Mouse (Mus musculus): ENCODE measurements around the gene Zeb2. TPM values are rescaled to one million over a fixed set of nuclear protein-coding genes. Genes with fewer than 3 reads are reported as not detected.
"Not testable (repeated sequence)": the region's sequence is repeated elsewhere in the genome, so short reads cannot be mapped to it uniquely, and the experiment has no call there.

Zeb2 gene
- total RNA-seq, 2 experiments from 2014 or later, result 150 to 168 TPM

DNA sequence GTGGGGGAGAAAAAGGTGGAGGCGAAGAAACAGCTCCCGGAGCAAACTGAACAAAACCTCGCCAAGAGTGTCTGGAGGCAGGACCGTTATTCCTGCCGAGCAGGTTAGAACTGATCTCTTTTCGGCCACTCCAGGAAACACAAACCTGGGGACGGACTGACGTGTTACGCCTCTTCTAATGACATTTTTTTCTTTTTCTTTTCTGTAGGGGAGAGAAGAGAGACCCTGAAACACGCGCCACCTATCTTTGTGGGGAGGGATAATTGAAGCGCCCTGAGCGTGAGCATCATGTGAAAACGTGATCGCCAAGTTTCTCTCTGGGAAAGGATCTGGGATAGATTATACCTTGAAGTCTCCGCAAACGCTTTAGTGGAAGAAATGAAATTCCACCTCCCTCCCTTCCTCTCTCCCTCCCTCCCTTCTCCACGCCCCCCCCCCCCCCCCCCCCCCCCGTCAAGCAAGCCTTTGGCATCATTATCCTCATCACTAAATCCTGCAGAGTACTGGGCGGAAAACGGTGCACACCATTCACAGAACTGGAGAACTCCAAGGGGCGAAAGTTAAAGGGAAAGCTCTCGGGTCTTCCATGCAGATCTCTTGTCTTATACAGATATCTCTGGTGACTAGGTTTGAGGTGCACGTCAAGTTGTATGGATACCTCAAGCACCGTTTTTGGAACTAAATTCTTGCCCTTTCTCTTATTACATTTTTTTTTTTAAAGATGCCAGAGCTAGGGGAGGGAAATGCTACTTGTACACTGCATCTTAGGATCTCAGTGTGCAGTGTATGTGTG lies 4.1 kb downstream of the Zeb2 start:
- peak; percentile 38 to 46 for DNase-seq (ENCODE audit: low spot score in 2 of 2)

DNA sequence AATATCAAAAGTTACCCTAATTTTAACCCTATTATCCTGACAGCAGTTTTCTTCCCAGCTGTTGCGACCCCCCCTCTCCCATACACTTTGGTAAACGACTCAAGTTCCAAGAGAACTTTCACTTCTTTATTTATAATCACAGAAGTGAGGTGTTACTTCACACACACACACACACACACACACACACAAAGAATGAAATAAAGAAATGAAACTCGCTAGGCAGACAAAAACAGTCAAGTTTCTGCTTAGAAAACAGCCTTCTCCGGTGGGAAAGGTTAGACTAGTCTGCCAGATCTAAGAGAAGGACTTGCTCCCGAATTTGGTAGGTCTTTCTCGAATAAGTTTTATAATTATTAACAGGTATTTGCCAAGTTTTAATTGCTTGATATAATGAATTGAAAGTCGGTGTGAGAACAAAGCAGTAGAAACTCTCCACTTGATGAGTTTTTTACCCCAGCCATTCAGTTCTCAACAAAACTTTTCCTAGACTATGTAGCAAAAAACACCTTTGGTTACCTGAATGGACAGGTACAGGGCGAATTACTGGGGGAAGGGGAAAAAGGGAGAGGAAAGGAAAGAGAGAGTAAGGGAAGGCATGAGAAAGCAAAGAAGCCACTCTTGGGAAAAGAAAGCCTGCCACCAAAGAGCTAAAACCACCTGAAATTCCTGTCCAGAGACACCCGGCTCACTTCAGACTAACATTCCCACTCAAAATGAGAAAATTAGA lies 5.0 kb downstream of the Zeb2 start:
- peak in 1 of 2 experiments; percentile 12 for DNase-seq (ENCODE audit: low spot score in 2 of 2)

- not testable (repeated sequence) for DNase-seq (ENCODE audit: low spot score in 2 of 2)
Observed at GRCm38 (mm10) chr2:45111571-45111970, 5.6 kb downstream of the Zeb2 start.

GRCm38 (mm10) chr2:45110757-45111411 lies 6.3 kb downstream of the Zeb2 start:
- DNase-seq (ENCODE audit: low spot score in 2 of 2), result peak; percentile 46 to 51

DNA sequence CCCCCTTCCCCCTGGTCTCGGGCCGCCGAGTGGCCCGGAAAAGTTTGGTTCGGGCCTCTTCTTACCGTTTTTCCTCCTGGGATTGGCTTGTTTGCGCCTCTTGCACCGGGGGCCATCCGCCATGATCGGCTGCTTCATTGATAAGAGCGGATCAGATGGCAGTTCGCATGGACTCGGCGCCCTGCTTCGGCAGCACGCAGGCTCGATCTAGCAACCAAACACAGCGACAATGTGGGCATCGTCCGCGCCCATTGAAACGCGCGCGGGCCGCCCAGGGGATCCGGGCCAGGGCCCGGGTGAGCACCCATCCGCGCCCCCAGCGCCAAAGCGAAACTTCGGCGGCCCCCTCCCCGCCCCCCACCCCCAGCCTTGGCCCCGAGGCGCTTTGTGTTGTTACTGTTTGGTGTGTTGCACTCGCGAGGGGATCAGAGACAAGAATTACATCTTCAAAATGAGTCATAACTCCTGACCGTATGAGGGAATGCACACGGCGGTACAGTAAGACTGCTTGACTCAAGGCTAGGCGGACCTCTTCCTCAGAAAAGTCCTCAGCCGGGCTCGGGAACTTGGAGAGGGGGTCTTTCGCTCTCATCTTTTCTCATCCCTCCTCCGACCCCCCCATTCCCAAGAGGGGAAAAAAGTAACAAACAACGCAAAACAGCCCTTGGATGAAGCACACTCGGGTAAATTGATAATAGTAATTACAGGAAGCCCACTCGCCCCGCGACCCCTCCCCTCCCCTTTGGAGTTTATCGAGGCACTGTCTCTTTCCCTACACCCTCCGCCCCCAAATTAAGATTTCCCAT lies 7.0 kb downstream of the Zeb2 start:
- DNase-seq (ENCODE audit: low spot score in 2 of 2), result peak; percentile 58 to 71

GRCm38 (mm10) chr2:45109161-45109950 lies 7.8 kb downstream of the Zeb2 start:
- peak; percentile 52 to 56 for DNase-seq (ENCODE audit: low spot score in 2 of 2)

- DNase-seq (ENCODE audit: low spot score in 2 of 2), result peak; percentile 52 to 58
Observed at GRCm38 (mm10) chr2:45108521-45109091, 8.6 kb downstream of the Zeb2 start.

- DNase-seq (ENCODE audit: low spot score in 2 of 2), result peak in 1 of 2 experiments; percentile 41
Observed at GRCm38 (mm10) chr2:45107555-45107954, 9.6 kb downstream of the Zeb2 start.

GRCm38 (mm10) chr2:45105922-45106851 lies 11.0 kb downstream of the Zeb2 start:
- no peak for DNase-seq (ENCODE audit: low spot score in 2 of 2)

DNA sequence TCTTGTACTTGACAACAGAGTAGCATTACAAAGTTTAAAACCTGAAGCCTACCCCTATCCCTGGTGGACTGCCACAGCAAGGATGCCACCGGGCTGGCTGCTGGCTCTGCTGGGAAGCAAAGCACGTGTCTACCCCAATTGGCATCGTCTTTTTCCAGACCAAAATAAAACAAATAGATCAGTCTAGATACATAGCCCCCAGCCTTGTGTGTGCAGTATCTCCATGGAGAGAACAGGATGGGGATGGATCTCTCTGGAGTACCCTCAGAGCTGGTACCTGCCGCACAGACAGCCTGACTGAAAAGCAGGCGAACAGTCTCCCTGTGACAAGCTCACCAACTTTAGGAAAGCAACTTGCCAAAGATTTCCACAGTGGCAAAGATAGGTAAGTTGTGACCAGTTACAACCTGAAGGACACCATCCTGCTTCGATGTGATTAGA lies 11.9 kb downstream of the Zeb2 start:
- no peak for DNase-seq (ENCODE audit: low spot score in 2 of 2)

DNA sequence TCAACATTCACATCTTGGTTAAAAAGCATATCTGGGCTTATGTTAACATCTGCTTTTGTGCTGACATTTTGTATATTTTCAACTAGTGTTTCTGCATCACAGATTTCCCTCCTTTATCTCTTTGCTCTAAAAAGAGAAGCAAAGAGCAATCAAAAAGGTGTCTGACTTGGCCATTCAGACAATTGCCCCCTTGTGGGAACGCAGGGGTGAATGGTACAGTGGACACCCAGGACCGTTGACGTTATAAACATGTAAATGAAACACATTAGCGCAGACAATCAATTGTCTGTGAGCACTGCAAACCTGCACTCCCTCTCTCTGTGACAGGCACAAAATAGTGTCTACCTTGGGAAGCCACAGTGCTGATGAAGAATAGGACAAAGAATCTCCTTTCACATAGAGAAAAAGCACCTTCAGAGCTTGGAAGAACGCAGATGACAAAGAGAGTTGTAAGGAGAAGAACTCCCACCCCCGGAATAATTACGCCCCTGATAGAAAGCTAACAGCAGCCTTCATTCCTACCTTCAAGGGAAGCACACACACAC lies 12.6 kb downstream of the Zeb2 start:
- DNase-seq (ENCODE audit: low spot score in 2 of 2), result no peak

GRCm38 (mm10) chr2:45104066-45104465 lies 13.1 kb downstream of the Zeb2 start:
- no peak for DNase-seq (ENCODE audit: low spot score in 2 of 2)

DNA sequence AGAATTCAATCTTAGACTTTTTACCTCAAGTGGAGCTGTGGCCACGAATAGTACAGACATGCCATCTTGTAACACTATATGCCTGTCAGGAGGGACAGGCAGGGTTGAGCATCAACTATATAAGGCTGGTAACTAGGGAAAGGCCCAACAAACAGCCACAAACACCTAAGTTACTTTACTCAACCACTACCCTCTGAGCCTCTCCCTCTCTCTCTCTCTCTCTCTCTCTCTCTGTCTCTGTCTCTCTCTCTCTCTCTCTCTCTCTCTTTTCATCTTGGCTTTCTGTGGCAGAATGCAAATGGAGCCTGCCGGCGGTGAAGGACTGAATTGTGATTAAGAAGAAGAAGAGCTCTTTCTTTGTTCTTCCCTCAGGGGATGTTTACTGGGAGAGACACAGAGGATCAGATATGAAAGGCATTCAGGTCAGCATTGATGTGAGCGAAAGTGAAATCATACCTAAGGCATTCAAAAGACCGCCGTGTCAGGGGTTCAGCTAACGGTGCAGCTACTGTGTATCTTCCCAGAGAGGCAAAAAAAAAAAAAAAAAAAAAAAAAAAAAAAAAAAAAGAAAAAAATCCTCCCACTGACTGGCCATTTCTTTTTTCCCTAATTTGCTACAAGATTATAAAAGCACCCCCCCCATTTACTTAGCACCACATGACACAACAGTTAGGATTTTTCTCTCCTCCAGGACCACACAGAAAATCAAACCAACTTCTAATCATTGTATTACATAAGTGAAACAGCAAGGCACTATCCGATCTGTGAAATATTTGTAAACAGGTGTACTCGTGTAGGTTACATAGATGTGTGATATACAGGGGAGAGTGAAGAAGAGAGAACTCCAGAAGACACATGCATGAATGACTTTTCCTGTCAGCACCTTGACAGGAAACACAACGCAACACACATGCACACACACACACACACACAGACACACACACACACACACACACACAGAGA lies 13.9 kb downstream of the Zeb2 start:
- DNase-seq (ENCODE audit: low spot score in 2 of 2), result no peak

- no peak for DNase-seq (ENCODE audit: low spot score in 2 of 2)
Observed at GRCm38 (mm10) chr2:45102191-45102638, 15.0 kb downstream of the Zeb2 start.

GRCm38 (mm10) chr2:45101586-45101985 lies 15.6 kb downstream of the Zeb2 start:
- no peak for DNase-seq (ENCODE audit: low spot score in 2 of 2)

DNA sequence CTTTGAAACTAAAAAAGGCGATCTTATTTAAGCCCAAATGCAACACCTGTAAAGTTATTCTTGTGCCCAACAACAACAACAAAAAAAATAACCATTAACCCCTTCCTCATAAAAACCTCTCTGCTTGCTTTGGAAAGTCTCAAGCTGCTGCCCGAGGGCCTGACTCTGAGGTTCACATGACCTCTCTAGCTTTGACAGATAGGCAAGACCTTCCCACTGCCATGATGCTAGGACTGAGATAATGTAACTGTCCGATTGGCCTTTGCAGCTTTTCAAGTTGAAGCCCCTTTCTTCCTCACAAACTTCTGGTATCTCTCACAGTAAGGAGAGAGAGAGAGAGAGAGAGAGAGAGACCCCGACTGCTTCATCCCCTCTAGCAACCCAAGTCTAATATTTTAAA lies 16.2 kb downstream of the Zeb2 start:
- no peak for DNase-seq (ENCODE audit: low spot score in 2 of 2)

GRCm38 (mm10) chr2:45100628-45101027 lies 16.6 kb downstream of the Zeb2 start:
- no peak for DNase-seq (ENCODE audit: low spot score in 2 of 2)

All from adrenal gland, adult 18-20 months (tissue).